Mouse (Mus musculus) left cerebral cortex, postnatal 4 days (tissue): ENCODE results near the gene Tmem201. TPM values are rescaled to one million over a fixed set of nuclear protein-coding genes. Genes with fewer than 3 reads are reported as not detected.
A peak's percentile ranks its signal among the peaks of the same experiment; 100 is the strongest.
"Not testable (repeated sequence)": the region's sequence is repeated elsewhere in the genome, so short reads cannot be mapped to it uniquely, and the experiment has no call there.

Experiments
- DNase-seq: peaks from one replicate; pipeline ENCODE4 v3.0.0-alpha.2; 2022
- intact Hi-C: fragments of 180-260 bp; cut with DNase I; formaldehyde crosslinking; loops from one replicate; pipeline ENCODE4 v1.15.1; 2025
- total RNA-seq, 2 experiments: library from RNA; stranded (reverse); gene quantifications; 2 replicates each; pipeline ENCODE4 v1.2.3; 2021

The Tmem201 gene
- total RNA-seq, 2 experiments from 2014 or later = 57.8 to 60.1 TPM

DNA sequence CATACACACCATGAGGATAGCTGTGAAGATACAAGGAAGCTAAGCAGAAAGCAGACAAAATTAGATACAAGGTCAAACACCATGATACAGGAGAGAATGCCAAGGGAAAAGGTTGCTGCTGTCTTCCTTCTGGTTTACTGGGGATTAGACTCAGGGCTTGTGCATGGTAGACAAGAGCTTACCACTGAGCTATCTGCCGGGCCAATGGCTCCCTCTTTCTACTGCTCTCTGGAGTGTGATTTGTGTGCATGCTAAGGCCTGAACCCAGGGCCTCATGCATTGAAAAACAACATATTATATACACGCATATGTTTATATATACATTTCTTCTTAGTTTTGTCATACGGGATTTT, 11.8 kb upstream of the Tmem201 start:
- intact Hi-C loops, DNase-seq: not testable (repeated sequence)

DNA sequence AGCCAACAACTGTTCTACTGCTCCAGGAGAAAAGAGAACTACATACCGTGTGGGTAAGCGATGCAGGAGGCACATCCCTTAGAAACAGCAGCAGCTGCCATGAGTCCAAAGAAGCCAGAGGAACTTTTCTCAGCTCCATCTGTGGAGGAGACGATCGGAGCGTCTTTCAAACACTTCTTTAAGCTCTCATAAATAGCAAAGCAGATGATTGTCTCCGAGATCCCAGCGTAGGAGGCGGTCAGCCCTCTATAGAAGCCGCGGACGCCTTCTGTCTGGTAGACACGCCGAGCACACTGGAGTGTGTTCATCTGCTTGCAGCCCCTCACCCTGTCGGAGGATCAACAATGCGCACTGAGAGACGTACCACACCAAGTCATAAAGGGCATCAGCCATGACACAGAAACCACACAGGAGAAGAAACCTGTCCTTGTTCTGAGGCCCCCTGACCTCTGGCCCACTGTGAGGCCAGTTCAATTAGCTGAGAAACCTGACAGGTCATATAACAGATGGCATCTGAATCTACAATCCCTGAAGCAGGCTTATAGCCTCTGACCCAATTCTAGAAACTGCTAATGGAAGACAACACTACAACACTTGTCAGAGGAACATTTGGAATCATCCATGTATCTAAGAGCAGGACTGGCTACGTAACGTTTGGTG, 11.3 kb upstream of the Tmem201 start:
- intact Hi-C loops = no loop called here
- no peak for DNase-seq

DNA sequence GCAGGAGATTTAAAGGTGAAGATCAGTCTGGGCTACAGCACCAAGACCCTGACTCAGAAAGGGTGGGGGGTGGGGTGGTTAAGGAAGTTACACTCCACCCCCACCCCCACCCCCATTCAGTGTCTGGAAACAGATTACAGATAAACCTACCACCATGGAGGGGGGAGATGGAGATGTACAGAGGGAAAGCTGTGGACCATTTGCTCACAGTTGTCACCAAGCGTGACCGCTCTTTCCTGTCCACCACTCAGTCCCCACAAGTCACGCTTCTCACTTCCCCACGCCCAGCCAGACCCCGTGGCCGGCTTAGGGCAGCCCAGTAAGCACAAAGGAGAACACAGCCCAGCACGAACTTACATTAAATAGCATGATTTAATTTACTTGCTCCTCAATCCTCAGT, 6.3 kb upstream of the Tmem201 start:
- DNase-seq = no peak
- intact Hi-C loops = no loop called here

DNA sequence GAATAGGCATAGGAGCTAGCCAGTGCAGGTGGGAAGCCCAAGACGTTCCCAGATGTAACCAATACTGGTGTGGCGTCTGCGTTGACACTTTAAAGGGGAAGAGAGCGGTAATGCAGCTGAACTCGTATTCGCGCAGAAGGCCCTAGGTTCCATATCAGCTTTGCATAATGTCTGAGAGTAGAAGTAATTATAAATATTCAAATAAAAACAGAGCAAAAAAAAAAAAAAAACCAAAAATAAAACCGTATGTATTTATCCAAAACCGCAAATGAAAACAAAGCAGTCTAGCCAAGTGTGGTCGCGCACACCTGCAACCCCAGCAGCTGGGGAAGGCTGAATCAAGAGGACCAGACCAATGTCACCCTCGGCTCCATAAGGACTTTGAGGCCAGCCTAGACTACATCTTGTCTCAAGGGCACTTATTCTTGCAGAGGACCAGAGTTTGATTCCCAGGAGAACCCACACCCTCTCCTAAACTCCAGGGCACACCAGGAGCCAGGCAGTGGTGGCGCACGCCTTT, 4.2 kb upstream of the Tmem201 start:
- DNase-seq = no peak
- intact Hi-C loops = no loop called here

DNA sequence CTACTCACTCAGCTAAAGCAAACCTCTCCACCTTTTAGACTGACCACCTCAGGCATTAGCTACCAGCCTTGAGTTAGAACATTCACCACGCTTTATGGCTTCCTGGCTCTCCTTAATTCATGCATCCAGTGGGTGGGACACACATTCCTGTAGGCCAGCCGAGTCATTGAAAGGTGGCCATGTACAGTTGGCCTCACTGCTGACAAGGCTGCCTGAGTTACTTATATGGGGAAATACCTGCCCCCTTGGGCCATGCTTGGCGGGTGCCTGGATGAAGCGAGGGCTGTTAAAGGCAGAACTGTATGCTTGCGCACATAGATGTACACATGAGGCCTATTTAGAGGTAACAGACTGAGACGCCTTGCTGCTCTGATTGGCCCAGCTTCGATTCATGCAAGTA, 2.5 kb upstream of the Tmem201 start:
- no peak for DNase-seq
- intact Hi-C loops = no loop called here

DNA sequence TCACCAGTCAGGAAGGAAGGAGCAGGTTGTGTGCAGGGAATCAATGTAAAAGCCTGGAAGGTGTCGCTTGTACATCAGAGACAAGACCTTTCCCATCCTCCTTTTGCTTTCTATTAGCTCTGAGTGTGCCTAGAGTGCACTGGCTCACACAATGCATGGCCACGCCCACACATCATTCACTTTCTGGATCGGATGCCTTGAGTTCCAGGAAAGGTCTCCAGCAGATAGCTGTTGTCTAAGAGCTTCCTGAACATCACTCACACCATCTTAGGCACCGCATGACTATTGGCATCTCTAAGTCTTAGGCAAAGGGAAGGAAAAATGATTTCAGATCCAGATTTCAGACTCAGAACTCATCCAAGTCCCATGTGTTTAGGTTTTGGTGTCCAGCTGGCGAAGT, 1.6 kb upstream of the Tmem201 start:
- intact Hi-C loops = no loop called here

DNA sequence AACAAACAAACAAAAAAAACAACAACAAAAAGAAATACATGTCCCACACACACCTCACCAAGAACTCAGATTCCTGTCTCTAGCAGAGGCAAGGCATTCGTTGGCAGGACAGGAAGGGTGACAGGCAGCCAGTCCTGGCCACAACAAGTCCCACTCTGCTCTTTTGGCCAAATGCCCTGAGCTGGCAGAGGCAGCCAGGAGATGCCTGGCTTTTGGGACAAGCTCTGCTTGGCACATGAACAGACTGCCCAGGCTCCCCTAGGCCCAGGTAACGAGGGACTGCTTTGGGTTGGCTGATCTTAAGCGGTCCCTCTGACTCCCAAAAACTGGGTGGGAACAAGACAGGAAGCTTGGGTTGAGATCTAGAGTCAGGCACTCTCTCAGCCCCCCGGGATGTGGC, 1.3 kb downstream of the Tmem201 start:
- peak; percentile 93 for DNase-seq
- intact Hi-C loops = no loop called here

More for the DNA sequence above, 1.6 kb upstream of the Tmem201 start:
- DNase-seq = no peak

DNA sequence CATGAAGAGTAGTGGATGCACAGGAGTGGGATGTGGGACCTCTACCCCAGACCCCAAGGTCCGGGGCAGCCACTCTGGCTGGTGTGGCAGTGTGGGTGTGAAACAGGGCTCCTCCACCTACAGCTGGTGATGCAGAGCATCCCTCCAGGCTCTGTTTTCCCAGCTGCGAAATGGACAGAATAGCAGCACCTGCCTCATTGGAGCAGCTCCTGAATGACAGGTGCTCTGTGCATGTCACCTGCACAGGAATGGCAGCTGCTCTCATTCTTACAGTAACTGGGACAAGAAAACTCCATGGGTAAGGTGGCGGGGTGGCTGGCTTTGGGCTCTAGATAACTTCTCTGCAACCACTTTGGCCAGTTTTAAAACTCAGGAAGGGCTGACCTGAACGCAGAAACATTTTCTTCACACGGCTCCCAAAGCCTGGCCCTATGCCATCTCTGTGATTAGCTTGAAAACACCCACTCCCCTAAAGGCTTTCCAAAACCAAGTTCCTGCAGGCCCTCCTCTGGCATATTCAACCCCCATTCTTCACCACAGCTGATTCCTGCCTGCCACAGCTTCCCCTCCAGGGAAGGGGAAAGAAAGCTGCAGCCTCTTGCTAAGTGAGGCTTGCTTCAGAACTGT, 2.1 kb downstream of the Tmem201 start:
- intact Hi-C loops = no loop called here
- no peak for DNase-seq

DNA sequence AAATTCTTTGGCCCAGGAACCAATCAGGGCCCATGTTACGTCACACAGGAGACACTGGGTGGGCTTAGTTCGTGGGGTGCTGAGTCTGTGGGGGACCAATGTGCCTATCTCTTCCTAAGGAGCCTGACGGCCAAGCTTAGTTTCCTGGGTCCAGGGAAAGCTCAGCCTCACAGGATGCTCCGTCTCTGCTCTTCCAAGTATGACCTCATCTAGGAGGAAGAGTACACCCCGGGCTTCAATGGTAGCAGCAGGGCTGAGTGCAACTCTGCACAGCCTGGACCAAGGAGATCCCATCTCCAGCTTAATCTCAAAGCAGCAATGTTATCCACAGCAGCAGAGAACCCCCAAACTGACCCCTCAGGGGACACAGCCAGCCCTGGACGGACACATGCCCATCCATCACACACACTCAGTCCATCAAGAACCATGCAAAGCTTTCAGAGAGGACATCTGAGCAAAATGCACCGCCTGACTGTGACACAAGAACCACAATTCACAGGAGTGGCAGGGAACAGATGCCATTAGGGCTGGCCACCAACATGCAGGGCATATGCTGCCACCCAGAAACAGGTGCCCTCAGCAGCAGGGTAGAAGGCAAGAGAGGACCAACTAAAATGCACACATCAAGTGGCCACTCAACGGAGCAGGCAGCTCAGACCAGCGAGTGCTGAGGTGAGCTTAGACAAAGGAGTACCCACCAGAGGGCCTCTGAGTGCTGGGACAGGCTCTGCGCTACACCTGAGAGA, 2.9 kb downstream of the Tmem201 start:
- DNase-seq = no peak
- intact Hi-C loops = no loop called here

DNA sequence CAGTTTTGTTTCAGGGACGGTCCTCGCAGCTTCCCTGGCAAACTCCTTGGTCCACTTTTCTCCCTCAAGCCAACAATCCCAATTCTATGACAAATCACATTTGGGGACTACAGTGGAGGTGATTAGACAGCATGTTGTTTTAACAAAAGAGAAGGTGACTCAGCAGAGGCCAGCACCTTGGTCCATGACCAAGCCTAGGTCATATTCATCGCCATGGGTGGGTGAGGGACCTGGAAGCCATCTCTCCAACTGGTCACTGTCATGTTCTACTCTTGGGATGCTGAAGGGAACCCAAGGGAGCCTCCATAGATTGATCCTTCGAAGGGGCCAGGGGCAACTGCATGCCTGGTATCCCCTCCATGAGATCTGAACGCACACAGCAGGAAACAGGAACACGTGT, 3.6 kb downstream of the Tmem201 start:
- DNase-seq = no peak
- intact Hi-C loops = no loop called here

DNA sequence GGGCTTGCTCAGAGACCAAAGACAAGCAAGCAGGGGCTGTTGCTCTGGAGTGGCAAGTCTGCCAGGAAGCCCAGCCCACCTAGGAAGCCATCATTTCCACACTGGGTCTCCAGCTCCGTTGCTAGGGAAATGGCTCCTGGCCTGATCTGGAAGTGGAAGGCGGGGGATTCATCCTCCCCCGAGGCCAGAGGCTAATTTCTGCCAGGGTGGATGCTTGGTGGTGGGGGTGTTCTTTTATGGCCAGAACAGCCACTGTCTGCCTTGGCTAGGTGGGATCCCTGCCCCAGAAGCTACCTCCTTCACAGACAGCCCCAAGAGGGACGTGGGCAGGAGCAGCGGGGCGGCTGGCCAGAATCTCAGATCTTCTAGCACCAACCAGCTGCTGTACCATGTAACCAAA, 4.1 kb downstream of the Tmem201 start:
- intact Hi-C loops = no loop called here
- DNase-seq = peak; percentile 61

DNA sequence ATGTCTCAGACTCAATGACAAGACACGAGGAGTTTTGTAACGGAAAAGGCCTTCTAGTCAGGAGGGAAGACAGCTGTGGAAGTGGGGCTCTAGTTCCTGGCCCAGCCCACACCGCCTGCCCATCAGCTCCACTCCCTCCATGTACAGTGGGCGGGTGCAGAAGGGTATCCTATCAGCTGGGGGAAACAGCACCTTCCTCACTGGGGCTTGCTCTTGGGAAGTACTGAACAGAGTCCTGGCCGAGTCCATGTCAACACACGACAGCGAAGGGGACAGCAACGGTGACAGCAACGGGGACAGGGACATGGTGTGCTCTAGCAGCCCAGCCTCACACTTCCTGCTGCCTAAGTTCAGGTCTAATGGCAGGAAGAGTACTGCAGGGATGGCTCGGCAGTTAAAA, 5.0 kb downstream of the Tmem201 start:
- intact Hi-C loops = no loop called here
- no peak for DNase-seq

DNA sequence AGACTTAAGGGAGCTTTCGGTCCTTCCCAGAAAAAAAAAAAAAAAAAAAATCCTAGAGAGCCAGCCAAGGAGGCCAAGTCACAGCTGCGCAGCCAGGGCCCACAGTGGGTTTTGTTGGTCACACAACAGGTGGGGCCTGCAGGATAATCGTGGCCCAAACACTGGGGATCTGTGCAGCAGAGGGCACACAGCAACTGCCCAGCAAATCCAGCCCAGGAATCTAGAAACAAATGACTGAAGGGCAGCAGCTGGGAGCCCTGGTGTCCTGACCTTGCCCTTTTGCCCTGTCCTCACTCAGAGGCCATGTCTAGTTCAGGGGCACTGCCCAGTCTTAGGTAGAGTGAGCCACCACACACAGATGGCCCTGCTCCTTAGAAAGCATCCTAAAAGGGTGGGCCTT, 5.5 kb downstream of the Tmem201 start:
- no peak for DNase-seq
- intact Hi-C loops = no loop called here

DNA sequence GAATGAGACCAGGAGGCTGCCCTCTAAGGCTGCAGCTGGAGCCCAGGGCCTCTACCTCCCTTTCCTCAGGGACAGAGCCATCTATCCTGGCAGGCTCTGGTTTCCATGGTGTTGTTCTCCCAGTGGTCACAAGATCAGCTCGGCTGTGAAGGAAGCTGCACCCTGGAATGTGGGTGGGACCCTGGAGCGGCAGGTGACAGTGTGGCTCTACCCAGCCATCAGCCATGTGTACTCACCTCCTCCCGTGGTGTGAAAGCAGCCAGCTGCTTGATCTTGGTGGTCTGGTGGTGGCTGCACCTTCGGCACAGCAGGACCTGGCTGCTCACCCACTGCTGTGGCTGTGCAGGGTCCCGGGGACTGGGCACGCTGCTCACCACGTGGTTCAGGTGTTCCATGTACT, 7.0 kb downstream of the Tmem201 start:
- DNase-seq = no peak
- intact Hi-C loops = no loop called here

DNA sequence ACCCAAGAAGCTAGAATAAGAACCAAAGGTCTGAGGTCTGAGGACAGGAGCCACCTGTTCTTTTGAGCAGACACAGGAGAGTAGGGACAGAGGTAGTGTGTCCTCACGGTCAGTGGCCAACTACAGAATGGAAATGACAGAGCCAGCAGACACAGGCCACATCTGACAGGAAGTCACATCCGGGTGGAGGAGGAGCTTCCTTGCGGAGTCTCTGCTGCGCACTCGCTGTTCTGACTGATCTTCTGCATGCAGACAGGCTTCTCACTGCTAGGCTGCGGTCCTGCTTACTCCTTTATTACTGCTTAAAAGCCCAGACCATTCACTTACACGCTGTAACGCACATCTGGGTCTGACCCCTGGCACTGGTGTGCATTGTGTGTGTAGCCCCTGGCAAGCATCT, 9.0 kb downstream of the Tmem201 start:
- intact Hi-C loops = no loop called here

DNA sequence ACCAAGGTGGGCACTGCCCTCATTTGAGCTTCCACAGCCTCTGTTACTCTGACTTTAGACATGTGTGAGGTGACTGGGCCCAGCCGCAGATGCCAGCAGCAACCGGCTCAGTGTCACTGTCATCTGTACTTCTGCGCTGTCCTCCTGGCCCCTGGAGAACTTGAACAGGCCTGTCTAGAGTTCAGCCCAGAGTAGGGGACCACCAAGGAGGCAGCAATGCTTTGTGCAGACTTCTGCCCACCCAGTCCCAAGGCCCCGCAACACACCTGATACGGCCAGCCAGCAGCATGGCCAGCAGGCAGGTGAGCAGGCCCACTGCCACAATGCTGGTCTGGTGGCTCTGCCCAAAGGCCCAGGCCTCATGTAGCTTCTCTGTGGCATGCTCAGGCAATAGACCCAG, 10.2 kb downstream of the Tmem201 start:
- DNase-seq = no peak
- intact Hi-C loops = no loop called here

More for the DNA sequence above, 9.0 kb downstream of the Tmem201 start:
- DNase-seq = no peak

DNA sequence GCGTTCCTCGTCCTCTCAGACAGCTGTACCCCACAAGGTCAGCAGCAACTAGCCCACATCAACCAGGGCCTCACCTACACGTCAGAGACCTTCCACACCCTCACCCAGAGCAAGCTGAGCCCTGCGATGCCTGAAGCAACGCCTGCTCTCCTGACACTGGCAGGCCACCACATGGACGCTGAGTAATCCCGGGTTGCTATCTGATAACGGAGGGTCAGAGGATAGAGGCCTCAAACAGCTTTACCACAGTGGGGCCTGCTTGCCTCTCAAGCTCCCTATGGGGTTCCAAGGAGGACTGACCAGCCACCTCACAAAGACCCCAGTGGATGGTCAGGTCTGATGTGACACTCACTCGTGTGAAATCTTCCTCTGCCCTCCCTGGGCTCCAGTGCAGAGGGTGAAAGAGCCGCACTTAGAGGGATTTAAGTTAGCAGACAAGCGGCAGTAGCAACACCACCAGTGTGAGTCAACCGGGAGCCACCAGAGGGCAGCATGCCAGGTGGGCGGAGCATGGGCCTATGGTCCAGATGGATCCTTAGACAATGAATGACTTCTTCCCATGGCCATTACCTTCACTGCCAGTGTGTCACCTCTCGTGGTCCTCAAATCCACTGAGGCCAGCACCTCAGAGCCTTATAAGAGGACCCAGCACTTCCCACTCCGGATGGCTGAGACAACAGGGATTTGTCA, 12.0 kb downstream of the Tmem201 start:
- DNase-seq = peak; percentile 95
- intact Hi-C loops = no loop called here

DNA sequence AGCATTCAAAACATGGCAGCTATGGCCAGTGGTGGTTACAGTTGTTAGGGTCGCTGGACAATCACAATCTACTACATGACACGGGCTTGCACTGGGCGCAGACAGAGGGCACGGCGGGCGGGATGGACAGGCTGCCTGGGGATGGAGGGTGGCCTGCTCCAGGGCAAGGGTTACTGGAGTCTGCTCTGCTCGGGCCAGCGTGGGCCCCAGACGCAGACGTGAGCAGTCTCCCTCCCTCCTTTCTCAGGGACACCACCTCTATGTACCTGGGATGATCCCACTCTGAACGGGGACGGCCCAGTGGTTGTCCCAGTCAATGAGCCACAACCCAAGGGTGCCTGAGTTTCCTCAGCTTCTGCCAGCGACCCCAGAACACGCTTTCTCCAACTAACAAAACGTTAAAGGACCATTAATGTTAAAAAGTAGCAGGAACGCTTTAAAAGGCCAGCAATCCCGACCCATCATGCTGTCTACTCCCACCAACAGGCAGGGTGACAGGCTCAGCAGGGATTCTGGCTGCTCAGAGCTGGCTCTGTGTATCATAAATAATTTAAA, 12.9 kb downstream of the Tmem201 start:
- intact Hi-C loops = no loop called here

DNA sequence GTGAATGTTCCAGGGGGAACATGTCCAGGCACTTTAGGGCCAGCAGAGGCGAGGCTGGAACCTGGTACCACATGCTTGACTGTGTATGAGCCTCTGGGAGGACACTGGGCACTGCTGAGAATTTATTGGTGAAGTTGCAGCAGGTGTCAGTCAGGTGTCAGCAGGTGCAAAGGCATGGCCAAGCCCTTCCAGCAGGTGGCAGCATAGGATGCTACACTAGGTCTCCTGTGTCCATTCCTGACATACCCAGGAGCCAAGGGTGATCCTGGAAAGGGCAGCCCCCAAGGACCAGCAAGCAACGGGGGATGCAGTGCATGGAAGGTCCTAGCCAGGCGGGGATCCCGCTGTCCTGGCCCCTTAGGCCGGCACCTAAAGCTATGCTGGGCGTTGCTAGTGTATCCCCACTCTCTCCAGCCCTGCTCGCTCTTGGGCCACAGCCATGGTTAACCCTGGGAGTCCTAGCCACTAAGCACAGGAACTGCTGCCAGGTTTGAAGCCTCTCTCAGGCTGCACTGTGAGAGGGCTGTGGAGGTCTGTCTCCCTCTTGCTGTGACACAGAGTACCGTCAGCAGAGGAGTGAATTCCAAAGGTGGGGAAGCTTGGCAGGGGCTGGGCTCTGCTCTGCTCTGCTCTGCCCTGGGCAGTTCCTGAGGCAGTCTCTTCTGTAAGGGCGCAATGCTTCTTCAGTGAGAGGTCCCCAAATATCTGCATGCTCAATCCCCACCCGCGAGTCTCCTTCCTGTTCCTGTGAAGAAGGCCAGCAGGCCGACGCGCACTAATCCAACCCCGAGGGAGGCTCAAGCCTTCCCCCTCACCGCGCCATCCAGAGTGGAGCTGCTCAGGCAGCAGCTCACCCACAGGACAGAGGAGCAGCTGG, 13.8 kb downstream of the Tmem201 start:
- intact Hi-C loops = no loop called here
- peak; percentile 67 for DNase-seq

More for the DNA sequence above, 12.9 kb downstream of the Tmem201 start:
- DNase-seq = no peak

DNA sequence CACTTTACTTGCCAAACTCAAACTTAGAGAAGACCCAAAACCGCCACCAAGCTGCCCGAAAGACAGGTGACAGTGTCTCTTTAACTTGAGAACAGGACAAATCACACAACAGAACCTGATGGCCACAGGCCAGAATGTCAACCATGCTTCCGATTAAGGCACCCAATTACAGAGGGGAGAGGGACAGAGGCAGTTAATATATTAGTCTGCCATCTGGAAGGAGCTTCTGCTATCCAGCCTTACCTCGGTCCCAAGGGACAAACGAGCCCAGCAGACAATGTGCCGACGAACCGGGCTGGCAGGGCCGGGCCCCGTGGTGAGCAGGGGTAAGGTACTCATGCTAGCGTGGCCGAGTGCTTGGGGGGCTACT, 14.8 kb downstream of the Tmem201 start:
- intact Hi-C loops = no loop called here
- DNase-seq = no peak
